Mouse (Mus musculus) left cerebral cortex, postnatal 4 days (tissue): ENCODE measurements around the gene Spats1. TPM values are rescaled to one million over a fixed set of nuclear protein-coding genes. Genes with fewer than 3 reads are reported as not detected.

Source experiments
- DNase-seq: peaks from one replicate; pipeline ENCODE4 v3.0.0-alpha.2; 2022
- intact Hi-C: fragments of 180-260 bp; cut with DNase I; formaldehyde crosslinking; loops from one replicate; pipeline ENCODE4 v1.15.1; 2025
- total RNA-seq, 2 experiments: library from RNA; stranded (reverse); gene quantifications; 2 replicates each; pipeline ENCODE4 v1.2.3; 2021

Gene Spats1
- total RNA-seq: 1 to 10 TPM; 2.0 to 3.0 TPM

DNA sequence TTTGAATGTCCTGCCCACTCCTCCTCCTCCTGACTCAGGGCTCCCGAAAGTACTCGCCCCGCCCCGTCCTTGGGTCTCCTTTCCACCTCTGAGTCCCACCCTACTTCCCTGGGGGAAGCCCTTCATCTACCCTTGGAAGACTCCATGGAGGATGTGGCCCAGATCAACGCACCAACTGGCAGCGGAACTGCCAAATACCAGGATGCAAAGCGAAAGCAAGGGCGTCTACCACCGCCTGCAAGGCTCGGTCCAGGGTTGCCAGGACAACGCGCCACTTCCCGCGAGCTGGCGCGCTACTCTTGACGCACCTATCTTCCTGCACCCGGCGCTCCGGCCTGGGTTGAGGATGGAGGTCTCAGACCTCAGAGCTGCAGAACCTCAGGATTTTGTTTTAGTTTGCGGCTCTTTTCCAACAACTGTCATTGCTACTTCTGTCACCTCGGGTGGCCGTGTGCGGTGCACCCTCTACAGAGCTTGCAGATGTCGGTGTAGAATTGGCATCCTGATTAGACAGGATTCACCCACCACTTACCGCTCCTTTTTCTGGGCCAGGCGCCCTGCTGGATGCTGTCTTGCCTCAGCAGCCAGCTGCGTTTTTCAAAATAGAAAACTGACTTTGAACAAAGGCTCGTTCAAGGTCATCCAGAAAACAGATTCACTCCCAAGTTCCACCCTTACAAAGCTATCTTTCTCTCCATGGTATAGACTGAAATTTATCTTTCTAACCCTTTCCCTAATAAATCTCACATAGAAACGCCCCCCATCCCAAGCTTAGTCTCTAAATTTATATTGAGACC lies at the start of gene Spats1:
Gene Spats1, minus strand, starts transcription at position 747 of the 797 bp plus-strand sequence.
- DNase-seq: peak; percentile 80
- intact Hi-C loops: no loop called here

DNA sequence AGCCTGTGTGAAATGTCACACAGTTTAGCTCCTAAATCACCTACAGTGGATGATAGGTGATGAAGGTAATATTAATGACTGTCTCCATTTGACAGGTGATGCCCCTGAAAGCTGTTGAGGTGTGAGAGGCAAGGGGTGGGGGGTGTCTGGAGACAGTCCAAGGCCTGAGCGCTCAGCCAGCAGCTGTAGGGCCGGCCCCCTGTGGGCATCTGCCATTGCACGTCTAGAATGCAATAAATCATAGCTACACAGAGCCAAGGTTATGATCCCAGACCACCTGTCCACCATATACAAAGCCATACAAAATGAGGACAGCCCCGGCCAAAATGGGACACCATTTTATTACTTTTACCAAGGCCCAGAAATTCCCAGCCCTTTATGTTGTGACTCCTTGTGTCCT lies 49.7 kb upstream of the Spats1 start:
- peak; percentile 90 for DNase-seq
- intact Hi-C loops: no loop called here

DNA sequence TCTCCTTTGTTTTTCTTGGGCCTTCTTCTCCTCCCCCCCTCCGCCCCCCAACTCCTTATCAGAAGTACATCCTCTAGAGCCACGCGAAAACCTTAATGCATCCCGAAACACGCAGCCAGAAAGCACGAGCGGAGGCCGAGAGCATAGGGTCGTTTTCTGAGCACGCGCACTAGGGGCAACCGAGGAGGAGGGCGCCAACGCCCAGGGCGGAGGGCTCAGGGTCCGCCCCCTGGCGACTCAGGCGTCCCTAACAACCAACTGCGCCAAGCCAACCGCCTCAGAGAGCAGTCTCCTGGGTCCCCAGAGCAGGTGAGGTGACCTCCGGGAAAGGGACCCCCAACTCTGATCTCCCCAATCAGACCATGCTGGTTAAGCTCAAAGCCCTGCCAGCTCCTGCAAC lies 48.0 kb upstream of the Spats1 start, which contains the start of gene Tcte1:
Gene Tcte1, plus strand, starts transcription at position 172 of the 400 bp plus-strand sequence.
- DNase-seq: peak; percentile 73

DNA sequence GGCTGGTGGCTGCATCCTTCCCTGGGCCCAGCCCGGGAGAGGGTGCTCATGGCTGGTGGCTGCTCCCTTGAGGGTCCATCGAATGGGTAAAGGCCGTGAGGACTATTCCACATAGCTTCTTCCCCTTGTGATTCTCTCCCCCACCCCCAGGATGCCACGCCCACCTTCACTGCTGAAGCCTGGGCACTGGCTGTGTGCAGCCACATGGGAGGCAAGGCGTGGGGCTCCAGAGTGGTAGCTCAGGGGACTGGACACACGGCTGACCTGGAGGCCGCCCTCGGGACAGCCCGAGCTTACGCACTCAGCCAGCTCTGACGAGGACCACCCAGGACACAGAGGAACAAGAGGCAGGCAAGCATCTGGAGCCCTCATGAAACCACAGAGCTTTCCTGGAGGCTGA lies 44.9 kb upstream of the Spats1 start:
- intact Hi-C loops: no loop called here
- no peak for DNase-seq

More for the DNA sequence above, 48.0 kb upstream of the Spats1 start, which contains the start of gene Tcte1:
- intact Hi-C loops: no loop called here

DNA sequence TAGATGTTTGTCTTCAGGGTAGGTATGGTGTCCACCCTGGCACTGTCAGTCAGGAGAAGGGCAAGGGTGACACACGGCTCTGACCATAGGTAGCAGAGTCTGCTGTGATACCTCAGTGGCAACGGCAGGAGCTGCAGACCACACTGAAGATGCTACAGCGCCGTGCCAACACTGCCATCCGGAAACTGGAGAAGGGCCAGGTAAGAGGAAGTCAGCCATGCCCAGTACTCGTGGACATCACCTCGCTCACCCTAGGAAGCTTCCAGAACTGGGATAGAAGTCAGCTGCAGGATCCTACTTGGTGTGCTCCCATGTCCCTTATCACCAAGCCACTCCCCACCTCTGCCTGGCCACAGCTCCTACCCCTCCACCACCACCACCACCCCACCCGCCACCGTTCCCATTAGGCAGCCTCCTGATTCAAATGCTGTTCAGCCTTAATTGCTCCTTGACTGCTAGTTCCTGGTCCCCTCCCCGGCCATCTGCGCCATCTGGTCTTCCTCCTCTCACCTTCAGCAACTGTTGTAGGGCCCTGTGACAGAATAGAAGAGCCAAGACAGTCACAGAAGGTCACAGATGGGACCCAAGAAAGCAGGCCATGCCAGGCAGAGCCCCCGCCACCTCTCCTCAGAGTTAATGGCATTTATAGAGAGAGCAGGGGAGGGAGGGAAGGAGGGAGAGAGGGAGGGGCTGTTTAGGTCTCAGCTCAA lies 43.7 kb upstream of the Spats1 start:
- intact Hi-C loops: loop anchor here (5.0 kb wide), 1 partner anchor 33 kb away; no protein-coding TSS in a partner anchor
- DNase-seq: peak; percentile 90

DNA sequence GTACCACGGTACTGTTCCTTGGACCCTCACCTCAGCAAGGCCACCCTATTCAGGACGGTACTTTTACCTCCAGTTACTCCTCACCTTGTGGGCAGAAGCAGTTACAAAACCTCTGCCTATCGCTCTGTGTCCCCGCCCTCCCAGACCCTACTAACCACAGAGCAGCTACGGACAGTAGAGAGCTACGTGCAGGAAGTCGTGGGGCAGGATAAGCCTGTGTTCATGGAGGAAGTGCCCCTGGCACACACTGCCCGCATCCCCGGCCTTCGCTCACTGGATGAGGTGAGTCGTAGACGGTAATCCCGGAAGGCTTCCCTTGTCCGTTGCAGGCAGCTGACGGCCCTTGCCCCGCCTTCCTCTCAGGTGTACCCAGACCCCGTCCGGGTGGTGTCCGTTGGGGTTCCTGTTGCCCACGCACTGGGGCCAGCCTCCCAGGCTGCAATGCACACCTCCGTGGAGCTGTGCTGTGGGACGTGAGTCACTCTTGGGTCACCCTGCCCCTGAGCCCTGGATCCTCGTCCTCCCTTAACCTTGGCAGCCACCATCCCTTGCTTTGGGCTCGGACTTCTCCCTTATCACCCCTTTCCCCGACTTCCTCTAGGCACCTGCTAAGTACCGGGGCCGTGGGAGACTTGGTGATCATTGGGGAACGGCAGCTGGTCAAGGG lies 42.5 kb upstream of the Spats1 start:
- DNase-seq: no peak
- intact Hi-C loops: loop anchor here (5.0 kb wide), 1 partner anchor 35 kb away; no protein-coding TSS in a partner anchor

DNA sequence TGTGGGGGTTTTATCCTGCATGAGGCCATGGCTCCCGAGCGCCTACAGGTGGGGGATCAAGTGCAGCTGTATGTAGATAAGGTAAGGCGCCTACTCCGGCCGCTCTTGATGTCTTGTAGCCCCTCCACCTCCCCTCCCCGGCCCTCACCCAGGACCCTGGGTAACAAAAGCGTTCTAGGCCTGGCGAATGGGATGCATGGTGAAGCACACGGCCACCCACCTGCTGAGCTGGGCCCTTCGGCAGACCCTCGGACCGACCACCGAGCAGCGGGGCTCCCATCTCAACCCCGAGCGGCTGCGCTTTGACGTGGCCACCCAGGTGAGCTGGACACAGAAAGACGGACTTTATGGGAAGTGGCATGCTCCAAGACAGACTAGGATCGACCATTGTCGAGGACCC lies 41.9 kb upstream of the Spats1 start:
- intact Hi-C loops: loop anchor here (5.0 kb wide), 1 partner anchor 35 kb away; no protein-coding TSS in a partner anchor
- DNase-seq: no peak

DNA sequence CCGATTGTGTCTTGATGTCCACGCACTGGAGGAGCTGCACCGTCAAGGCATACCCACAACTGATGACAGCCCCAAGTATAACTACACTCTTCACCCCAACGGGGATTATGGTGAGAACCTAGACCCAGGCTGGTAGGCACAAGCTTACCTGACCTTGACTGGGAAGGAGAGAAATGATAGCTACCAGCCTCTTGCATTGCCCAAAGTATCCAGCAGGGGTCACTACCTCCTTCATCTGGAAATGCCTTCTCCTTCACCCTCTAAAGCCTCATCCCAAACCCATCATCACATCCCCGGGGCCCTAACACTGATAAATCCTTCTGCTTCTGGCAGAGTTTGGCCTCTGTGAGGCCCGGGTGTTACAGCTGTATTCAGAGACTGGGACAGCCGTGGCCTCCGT lies 41.3 kb upstream of the Spats1 start:
- intact Hi-C loops: loop anchor here (5.0 kb wide), 1 partner anchor 36 kb away; no protein-coding TSS in a partner anchor
- peak; percentile 87 for DNase-seq

DNA sequence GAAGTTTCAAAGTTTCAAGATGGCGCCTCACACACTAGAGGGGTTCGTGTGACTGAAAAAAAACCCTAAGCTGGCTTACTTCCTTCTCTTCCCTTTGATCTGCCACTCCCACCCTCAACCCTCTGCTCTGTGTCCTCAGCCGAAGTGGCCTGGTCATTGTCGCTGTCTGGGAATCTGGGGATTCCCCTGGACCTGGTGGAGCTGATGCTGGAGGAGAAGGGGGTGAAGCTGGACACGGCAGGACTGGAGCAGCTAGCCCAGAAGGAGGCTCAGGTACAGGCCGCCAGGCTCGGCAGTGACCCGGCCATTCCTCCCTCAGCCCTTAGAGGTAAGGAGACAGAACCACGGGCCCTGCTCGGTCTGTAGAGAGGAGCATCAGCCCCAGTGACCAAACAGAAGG lies 40.6 kb upstream of the Spats1 start:
- intact Hi-C loops: loop anchor here (5.0 kb wide), 1 partner anchor 36 kb away; no protein-coding TSS in a partner anchor
- DNase-seq: no peak

DNA sequence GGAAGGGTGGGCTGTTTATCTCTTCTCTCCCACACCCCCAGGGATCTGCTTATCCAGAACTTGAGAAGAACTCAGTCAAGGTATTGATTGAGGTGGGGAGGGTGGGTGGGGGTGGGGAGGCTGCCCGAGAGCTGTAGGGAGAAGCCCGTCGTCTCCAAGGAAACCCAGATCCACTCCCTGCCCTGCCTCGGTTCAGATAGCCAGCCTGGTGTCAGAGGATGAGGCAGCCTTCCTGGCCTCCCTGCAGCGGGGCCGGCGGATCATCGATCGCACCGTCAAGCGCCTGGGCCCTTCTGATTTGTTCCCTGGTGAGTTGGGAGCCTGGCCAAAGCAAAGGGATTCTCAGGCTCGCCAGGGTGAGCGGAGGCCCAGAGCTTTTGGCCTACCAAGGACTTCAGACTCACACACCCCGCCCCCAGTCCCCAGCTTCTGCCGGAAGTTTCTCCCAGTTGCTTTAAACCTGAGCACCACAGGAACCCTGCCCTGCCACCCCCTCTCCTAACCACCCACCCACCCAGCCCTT lies 40.0 kb upstream of the Spats1 start:
- intact Hi-C loops: loop anchor here (5.0 kb wide), 1 partner anchor 37 kb away; no protein-coding TSS in a partner anchor
- no peak for DNase-seq

DNA sequence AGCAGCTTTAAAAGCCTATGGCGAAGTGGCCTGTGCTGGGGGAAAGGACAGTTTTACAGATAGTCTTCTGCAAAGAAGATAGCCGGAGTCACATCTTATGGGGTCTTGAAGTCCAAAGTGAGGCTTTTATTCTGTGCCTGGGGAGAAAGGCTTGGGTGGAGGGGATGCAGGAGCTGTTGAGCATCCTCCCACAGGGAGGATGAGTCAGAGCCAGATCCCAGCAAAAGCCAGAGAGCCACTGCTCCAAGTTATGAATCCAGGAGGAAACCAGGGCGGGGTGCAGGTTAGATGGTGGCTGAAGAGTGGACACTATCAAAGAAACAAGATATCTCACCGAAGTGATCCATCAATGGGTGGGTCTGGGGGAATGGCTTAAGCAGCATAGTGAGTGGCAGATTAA lies 36.5 kb upstream of the Spats1 start:
- intact Hi-C loops: no loop called here
- DNase-seq: no peak

DNA sequence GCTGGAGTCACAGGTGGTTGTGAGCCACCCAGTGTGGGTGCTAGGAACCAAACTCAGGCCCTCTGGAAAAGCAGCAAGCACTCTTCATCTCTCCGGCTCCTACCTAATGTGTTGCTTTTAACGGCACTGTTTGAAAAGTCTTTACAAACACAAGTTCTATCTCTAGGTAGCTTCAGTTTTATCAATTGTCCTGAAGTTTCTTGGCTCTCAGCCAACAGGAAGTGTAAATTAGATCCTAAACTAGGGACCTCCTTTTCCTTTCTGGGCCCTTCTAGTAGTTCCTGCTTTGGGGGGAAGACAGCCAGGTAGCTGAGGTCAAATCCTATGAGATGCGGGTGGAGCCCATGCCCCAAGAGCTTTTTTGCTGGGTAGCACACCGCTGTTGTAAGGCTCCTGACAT lies 35.7 kb upstream of the Spats1 start:
- no peak for DNase-seq
- intact Hi-C loops: no loop called here

DNA sequence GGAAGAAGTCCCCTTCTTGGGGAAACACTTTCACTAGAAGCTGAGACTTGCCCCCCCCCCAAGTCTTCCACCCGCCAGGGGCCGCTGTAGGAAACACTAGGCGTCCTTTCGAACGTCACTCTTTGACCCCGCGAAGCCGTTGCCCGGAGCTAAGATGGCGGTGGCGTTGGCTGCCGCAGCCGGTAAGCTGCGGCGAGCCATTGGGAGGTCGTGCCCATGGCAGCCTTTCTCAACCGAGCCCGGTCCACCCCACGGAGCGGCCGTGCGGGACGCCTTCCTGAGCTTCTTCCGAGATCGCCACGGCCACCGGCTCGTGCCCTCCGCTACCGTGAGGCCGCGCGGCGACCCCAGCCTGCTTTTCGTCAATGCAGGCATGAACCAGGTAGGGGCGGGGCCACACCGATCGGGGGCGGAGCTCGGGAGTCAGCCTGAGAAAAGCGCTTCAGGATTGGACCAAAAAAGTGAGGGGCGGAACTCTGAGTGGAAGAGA lies 31.5 kb upstream of the Spats1 start, which contains the start of gene Aars2:
Gene Aars2, plus strand, starts transcription at position 142 of the 490 bp plus-strand sequence.
- intact Hi-C loops: no loop called here
- peak; percentile 96 for DNase-seq

DNA sequence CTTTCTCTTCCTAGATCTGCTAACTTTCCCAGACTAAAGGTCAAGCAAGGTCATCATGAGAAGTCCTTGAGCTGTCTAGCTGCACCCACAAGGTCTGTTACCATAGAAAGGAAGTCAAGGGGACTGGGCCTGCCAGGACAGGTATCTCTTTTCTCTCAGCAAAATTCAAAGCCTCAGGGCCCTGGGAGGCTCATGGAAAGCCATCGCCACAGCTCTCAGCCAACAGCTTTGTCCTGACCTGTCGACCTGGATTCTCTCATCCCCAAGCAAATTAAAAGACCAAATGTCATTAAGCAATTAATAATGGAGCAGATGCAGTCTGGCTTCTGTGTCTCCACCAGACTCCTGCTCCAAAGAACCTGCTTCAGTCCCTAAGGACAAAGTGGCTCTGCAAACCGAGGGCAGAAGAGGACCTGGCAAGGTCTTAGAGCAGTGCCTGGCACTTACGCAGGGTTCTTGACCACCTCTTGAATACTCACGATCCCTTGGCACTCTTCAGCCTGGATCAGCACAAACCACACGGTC lies 30.8 kb upstream of the Spats1 start:
- intact Hi-C loops: no loop called here

DNA sequence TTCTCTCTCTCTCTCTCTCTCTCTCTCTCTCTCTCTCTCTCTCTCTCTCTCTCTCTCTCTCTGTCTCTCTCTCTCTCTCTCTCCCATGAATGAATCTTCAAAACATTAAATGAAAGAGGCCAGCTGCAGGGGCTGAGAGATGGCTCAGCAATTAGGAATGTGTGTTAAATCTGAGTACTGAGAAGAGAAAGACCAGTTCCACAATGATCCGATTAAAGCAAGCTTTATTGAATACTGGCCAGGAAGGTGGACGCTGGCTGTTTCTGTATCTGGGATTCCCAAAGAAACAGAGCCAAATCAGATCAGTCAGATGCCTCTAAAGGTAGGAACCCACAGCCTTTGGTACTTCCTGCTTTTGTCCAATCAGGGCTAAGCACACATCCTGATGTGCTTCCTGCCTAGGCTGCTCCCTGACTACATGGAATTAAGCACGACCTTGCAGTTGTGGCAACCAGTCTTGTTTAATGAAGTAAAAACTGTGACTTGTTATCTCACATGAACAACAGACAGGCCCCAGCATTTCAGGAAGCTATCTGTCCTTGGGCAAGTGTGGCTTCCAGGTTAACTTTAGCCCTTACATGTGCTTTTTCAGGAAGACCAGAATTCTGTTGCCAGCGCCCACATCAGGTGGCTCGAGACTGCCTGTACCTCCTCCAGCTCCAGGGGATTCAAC lies 28.2 kb upstream of the Spats1 start:
- intact Hi-C loops: no loop called here
- DNase-seq: no peak

More for the DNA sequence above, 30.8 kb upstream of the Spats1 start:
- no peak for DNase-seq

DNA sequence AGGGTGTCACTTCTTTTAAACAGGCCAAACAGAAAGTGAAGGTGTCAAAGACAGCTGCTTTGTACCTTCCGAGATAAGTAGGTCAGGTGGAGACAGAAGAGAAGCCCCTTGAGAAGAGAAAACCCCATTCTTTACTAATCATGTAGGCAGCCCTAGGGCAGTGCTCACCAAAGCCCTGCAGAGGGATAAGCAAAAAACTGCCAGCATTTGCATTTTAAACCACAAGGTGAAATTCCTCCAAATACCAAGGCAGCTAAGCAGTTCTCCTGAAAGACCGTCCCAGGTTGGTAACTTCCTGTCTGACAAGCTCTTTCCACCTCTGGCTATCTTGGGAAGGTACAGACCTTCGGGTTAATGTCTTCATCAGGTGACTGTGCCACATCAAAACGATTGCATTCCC lies 27.1 kb upstream of the Spats1 start:
- no peak for DNase-seq

DNA sequence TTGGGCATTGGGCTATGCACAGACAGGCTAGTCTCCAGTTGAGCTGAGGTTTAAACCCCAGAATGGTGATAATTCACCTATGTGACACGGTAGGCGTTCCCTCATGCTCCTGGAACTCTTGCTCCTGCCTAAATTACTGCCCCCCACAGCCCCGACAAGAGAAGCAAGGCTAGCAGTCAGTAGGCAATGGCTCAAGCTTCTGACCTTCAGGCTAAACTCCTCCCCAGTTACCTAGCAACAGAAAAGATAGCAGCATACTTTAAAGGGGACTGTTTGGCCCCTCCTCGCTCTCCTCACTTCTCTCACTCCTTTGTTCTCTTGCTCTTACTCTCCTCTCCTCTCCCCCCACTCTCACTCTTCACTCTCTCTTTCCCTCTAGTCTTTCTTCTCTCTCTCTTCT lies 25.8 kb upstream of the Spats1 start:
- intact Hi-C loops: no loop called here

More for the DNA sequence above, 27.1 kb upstream of the Spats1 start:
- intact Hi-C loops: no loop called here

DNA sequence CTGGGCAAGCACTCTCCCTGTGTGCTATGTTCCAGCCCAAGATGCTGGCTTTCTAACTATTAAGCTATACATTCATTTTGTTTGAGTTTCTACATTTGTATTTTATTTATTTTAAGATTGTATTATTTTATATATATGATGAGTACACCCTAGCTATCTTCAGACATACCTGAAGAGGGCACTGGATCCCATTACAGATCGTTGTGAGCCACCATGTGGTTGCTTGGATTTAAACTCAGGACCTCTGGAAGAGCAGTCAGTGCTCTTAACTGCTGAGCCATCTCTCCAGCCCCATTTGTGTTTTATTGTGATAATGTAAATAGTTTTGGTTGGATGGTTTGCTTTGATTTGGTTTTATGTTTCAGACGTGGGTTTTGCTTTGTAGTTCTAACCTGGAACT lies 24.3 kb upstream of the Spats1 start:
- intact Hi-C loops: no loop called here
- no peak for DNase-seq

More for the DNA sequence above, 25.8 kb upstream of the Spats1 start:
- DNase-seq: no peak

DNA sequence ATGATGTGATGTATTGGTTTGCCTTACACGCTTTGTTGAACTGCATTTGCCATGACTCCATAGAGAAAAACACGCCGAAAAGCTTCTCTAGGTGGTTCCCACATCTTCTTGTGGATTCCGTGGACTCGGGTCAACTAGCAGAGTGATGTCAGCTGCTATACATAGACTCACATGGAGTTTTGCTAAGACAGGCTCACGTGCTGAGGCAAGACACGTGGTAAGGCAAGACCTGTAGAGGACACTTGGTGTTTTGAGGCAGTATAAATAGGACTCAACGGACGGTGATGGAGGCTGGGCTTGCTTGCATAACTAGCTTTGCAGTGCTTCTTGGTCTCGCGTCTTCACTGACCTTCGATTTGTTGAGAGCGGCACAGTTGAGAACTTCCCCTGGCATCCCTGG lies 23.2 kb upstream of the Spats1 start:
- DNase-seq: no peak
- intact Hi-C loops: no loop called here

DNA sequence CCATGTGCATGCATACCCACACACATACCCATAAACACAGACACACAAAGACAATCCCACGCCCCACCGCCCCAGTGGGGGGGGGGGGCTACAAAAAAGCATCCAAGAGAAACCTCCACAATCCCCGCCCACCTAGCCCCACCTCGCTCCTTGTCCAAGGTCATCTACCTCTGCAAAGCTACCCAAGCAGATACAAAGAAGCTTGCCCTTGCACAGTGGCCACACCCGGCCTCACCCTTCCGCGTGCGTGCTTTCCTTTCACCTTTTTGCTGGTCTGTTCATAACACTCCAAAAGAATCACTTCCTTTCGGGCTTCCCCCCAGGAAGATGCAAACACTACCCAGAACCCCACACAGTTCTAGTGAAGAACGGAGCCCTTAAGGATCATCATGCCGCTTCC lies 20.2 kb upstream of the Spats1 start:
- intact Hi-C loops: no loop called here
- DNase-seq: no peak
